Mouse (Mus musculus): ENCODE data around the gene Pcsk4. TPM values are rescaled to one million over a fixed set of nuclear protein-coding genes. Genes with fewer than 3 reads are reported as not detected.

The Pcsk4 gene
- polyA plus RNA-seq, 1 experiment from 2014 or later = 2.2 TPM

GRCm38 (mm10) chr10:80301256-80302081, 27.8 kb downstream of the Pcsk4 start:
- peak overlapping the region; percentile 35; the same call in 1 of the 2 replicates for H3K27ac ChIP-seq (replicated peaks)
- ATAC-seq (ENCODE audit: low FRiP score, low TSS enrichment) = no peak
- H3K36me3 ChIP-seq (ENCODE audit: control insufficient read depth, insufficient read depth, low read length) = no peaks in the 10 kb centered on the region
- no peak overlapping the region for H3K9ac ChIP-seq (ENCODE audit: low read length)
- no peak overlapping the region for H3K4me2 ChIP-seq (replicated peaks; ENCODE audit: low read depth)
- peaks cover 6% of the 10 kb centered on the region for H3K27me3 ChIP-seq (ENCODE audit: control insufficient read depth, insufficient read depth, low read length)
- DNase-seq (ENCODE audit: low spot score) = no peak
- TF ChIP-seq CTCF (IDR thresholded peaks at IDR 0.05; ENCODE audit: low read depth) (no peak), EP300 (optimal IDR thresholded peaks at IDR 0.05) (no peak)
- no peak overlapping the region for H3K4me3 ChIP-seq (ENCODE audit: low read depth, low read length)
- no peaks in the 10 kb centered on the region for H3K4me1 ChIP-seq (replicated peaks; ENCODE audit: control insufficient read depth, insufficient read depth)
- H3K9me3 ChIP-seq (ENCODE audit: control insufficient read depth, low read length) = no peaks in the 10 kb centered on the region
- 80% methylated on average over 10 of the region's 10 CpGs for WGBS

- no peak for TF ChIP-seq CTCF (IDR thresholded peaks at IDR 0.05; ENCODE audit: low read depth)
- TF ChIP-seq EP300 (optimal IDR thresholded peaks at IDR 0.05) = no peak
- Histone ChIP-seq H3K27ac (replicated peaks) (no peak overlapping the region), H3K27me3 (ENCODE audit: control insufficient read depth, insufficient read depth, low read length) (peaks cover 6% of the 10 kb centered on the region), H3K4me3 (ENCODE audit: low read depth, low read length) (no peak overlapping the region), H3K9ac (ENCODE audit: low read length) (no peak overlapping the region), H3K4me2 (replicated peaks; ENCODE audit: low read depth) (no peak overlapping the region), H3K9me3 (ENCODE audit: control insufficient read depth, low read length) (no peaks in the 10 kb centered on the region), H3K36me3 (ENCODE audit: control insufficient read depth, insufficient read depth, low read length) (no peaks in the 10 kb centered on the region), H3K4me1 (replicated peaks; ENCODE audit: control insufficient read depth, insufficient read depth) (no peaks in the 10 kb centered on the region)
- 36% methylated on average over 11 of the region's 11 CpGs for WGBS
- ATAC-seq (ENCODE audit: low FRiP score, low TSS enrichment) (no peak), DNase-seq (ENCODE audit: low spot score) (no peak)
Measured at GRCm38 (mm10) chr10:80300672-80301181, 28.6 kb downstream of the Pcsk4 start.

- Histone ChIP-seq H3K9me3 (ENCODE audit: control insufficient read depth, low read length) (no peaks in the 10 kb centered on the region), H3K27me3 (ENCODE audit: control insufficient read depth, insufficient read depth, low read length) (peaks cover 6% of the 10 kb centered on the region), H3K4me3 (ENCODE audit: low read depth, low read length) (no peak overlapping the region), H3K4me1 (replicated peaks; ENCODE audit: control insufficient read depth, insufficient read depth) (no peaks in the 10 kb centered on the region), H3K36me3 (ENCODE audit: control insufficient read depth, insufficient read depth, low read length) (no peaks in the 10 kb centered on the region), H3K27ac (replicated peaks) (no peak overlapping the region), H3K9ac (ENCODE audit: low read length) (no peak overlapping the region), H3K4me2 (replicated peaks; ENCODE audit: low read depth) (no peak overlapping the region)
- TF ChIP-seq CTCF (IDR thresholded peaks at IDR 0.05; ENCODE audit: low read depth) (no peak), EP300 (optimal IDR thresholded peaks at IDR 0.05) (no peak)
- WGBS = 56% methylated on average over 10 of the region's 10 CpGs
- no peak for ATAC-seq (ENCODE audit: low FRiP score, low TSS enrichment)
- no peak for DNase-seq (ENCODE audit: low spot score)
Measured at GRCm38 (mm10) chr10:80299824-80300223, 29.5 kb downstream of the Pcsk4 start.

GRCm38 (mm10) chr10:80299301-80299700, 30.0 kb downstream of the Pcsk4 start:
- no peak for TF ChIP-seq CTCF (IDR thresholded peaks at IDR 0.05; ENCODE audit: low read depth)
- no peak for TF ChIP-seq EP300 (optimal IDR thresholded peaks at IDR 0.05)
- Histone ChIP-seq H3K4me2 (replicated peaks; ENCODE audit: low read depth) (no peak overlapping the region), H3K27ac (replicated peaks) (no peak overlapping the region), H3K9ac (ENCODE audit: low read length) (0 out of 2 replicates have a peak overlapping the region, but pooled peaks have one; percentile 18), H3K9me3 (ENCODE audit: control insufficient read depth, low read length) (no peaks in the 10 kb centered on the region), H3K4me1 (replicated peaks; ENCODE audit: control insufficient read depth, insufficient read depth) (no peaks in the 10 kb centered on the region), H3K27me3 (ENCODE audit: control insufficient read depth, insufficient read depth, low read length) (peaks cover 2% of the 10 kb centered on the region), H3K36me3 (ENCODE audit: control insufficient read depth, insufficient read depth, low read length) (peaks cover 4% of the 10 kb centered on the region), H3K4me3 (ENCODE audit: low read depth, low read length) (no peak overlapping the region)
- no peak for DNase-seq (ENCODE audit: low spot score)
- ATAC-seq (ENCODE audit: low FRiP score, low TSS enrichment) = no peak
- 19% methylated on average over 15 of the region's 15 CpGs for WGBS

GRCm38 (mm10) chr10:80298571-80299281, 30.6 kb downstream of the Pcsk4 start:
- DNase-seq (ENCODE audit: low spot score) = peak; percentile 50
- H3K27ac ChIP-seq (replicated peaks) = no peak overlapping the region
- 0 out of 2 replicates have a peak overlapping the region, but pooled peaks have one; percentile 18 for H3K9ac ChIP-seq (ENCODE audit: low read length)
- H3K4me1 ChIP-seq (replicated peaks; ENCODE audit: control insufficient read depth, insufficient read depth) = no peaks in the 10 kb centered on the region
- TF ChIP-seq CTCF (IDR thresholded peaks at IDR 0.05; ENCODE audit: low read depth) (peak; percentile 39), EP300 (optimal IDR thresholded peaks at IDR 0.05) (no peak)
- ATAC-seq (ENCODE audit: low FRiP score, low TSS enrichment) = no peak
- no peak overlapping the region for H3K4me3 ChIP-seq (ENCODE audit: low read depth, low read length)
- H3K36me3 ChIP-seq (ENCODE audit: control insufficient read depth, insufficient read depth, low read length) = peaks cover 8% of the 10 kb centered on the region
- no peaks in the 10 kb centered on the region; the same call in 1 of the 2 replicates for H3K27me3 ChIP-seq (ENCODE audit: control insufficient read depth, insufficient read depth, low read length)
- WGBS = 6% methylated on average over 26 of the region's 26 CpGs
- H3K9me3 ChIP-seq (ENCODE audit: control insufficient read depth, low read length) = no peaks in the 10 kb centered on the region
- H3K4me2 ChIP-seq (replicated peaks; ENCODE audit: low read depth) = no peak overlapping the region
